Mouse (Mus musculus): ENCODE measurements at regions not wholly inside any gene's neighbourhood (a gene's known extent, or its start where the extent isn't known, plus 50 kb on each side); places are given as distances from the start of the nearest gene placed in this dataset.

GRCm38 (mm10) chr12:51108044-51108443 lies 239.8 kb upstream of the G2e3 start:
- Histone ChIP-seq H3K9me3 (ENCODE audit: control insufficient read depth, low read length) (no peaks in the 10 kb centered on the region), H3K9ac (ENCODE audit: low read depth, low read length) (no peak overlapping the region), H3K27ac (ENCODE audit: low read depth, low read length) (no peak overlapping the region), H3K4me3 (ENCODE audit: low read length) (no peak overlapping the region), H3K4me1 (ENCODE audit: control insufficient read depth, insufficient read depth, low read length) (peaks cover 4% of the 10 kb centered on the region; the same call in 1 of the 2 replicates), H3K27me3 (ENCODE audit: control insufficient read depth, insufficient read depth, low read length) (no peaks in the 10 kb centered on the region), H3K36me3 (ENCODE audit: control insufficient read depth, insufficient read depth, low read length) (no peaks in the 10 kb centered on the region), H3K4me2 (replicated peaks; ENCODE audit: low read depth, low read length) (no peak overlapping the region)
- WGBS: 86% methylated on average over 5 of the region's 5 CpGs
- no peak for ATAC-seq (ENCODE audit: low FRiP score, low TSS enrichment)

- H3K9me3 ChIP-seq (ENCODE audit: control insufficient read depth, low read length): no peaks in the 10 kb centered on the region
- WGBS: 82% methylated on average over 4 of the region's 4 CpGs
Observed at GRCm38 (mm10) chr12:51103541-51104042, 244.3 kb upstream of the G2e3 start.

GRCm38 (mm10) chr12:51101636-51102035 lies 246.2 kb upstream of the G2e3 start:
- H3K27me3 ChIP-seq (ENCODE audit: control insufficient read depth, insufficient read depth, low read length): no peaks in the 10 kb centered on the region
- H3K27ac ChIP-seq (ENCODE audit: low read depth, low read length): no peak overlapping the region
- no peaks in the 10 kb centered on the region for H3K4me1 ChIP-seq (ENCODE audit: control insufficient read depth, insufficient read depth, low read length)
- no peaks in the 10 kb centered on the region for H3K9me3 ChIP-seq (ENCODE audit: control insufficient read depth, low read length)
- H3K9ac ChIP-seq (ENCODE audit: low read depth, low read length): no peak overlapping the region
- ATAC-seq (ENCODE audit: low FRiP score, low TSS enrichment): no peak
- no peak overlapping the region for H3K4me3 ChIP-seq (ENCODE audit: low read length)
- no peak overlapping the region for H3K4me2 ChIP-seq (replicated peaks; ENCODE audit: low read depth, low read length)
- no peaks in the 10 kb centered on the region for H3K36me3 ChIP-seq (ENCODE audit: control insufficient read depth, insufficient read depth, low read length)
- WGBS: 71% methylated on average over 6 of the region's 6 CpGs

More at GRCm38 (mm10) chr12:51103541-51104042, 244.3 kb upstream of the G2e3 start:
- Histone ChIP-seq H3K36me3 (ENCODE audit: control insufficient read depth, insufficient read depth, low read length) (no peaks in the 10 kb centered on the region), H3K27me3 (ENCODE audit: control insufficient read depth, insufficient read depth, low read length) (no peaks in the 10 kb centered on the region), H3K27ac (ENCODE audit: low read depth, low read length) (no peak overlapping the region), H3K4me2 (replicated peaks; ENCODE audit: low read depth, low read length) (no peak overlapping the region), H3K4me3 (ENCODE audit: low read length) (no peak overlapping the region), H3K4me1 (ENCODE audit: control insufficient read depth, insufficient read depth, low read length) (no peaks in the 10 kb centered on the region), H3K9ac (ENCODE audit: low read depth, low read length) (no peak overlapping the region)
- ATAC-seq (ENCODE audit: low FRiP score, low TSS enrichment): no peak

GRCm38 (mm10) chr12:51100868-51101267 lies 247.0 kb upstream of the G2e3 start:
- peak; percentile 66 for ATAC-seq (ENCODE audit: low FRiP score, low TSS enrichment)
- Histone ChIP-seq H3K4me1 (ENCODE audit: control insufficient read depth, insufficient read depth, low read length) (no peaks in the 10 kb centered on the region), H3K27me3 (ENCODE audit: control insufficient read depth, insufficient read depth, low read length) (no peaks in the 10 kb centered on the region), H3K36me3 (ENCODE audit: control insufficient read depth, insufficient read depth, low read length) (no peaks in the 10 kb centered on the region), H3K4me3 (ENCODE audit: low read length) (no peak overlapping the region), H3K27ac (ENCODE audit: low read depth, low read length) (no peak overlapping the region), H3K4me2 (replicated peaks; ENCODE audit: low read depth, low read length) (no peak overlapping the region), H3K9me3 (ENCODE audit: control insufficient read depth, low read length) (no peaks in the 10 kb centered on the region), H3K9ac (ENCODE audit: low read depth, low read length) (no peak overlapping the region)
- WGBS: 65% methylated on average over 5 of the region's 5 CpGs

GRCm38 (mm10) chr12:51095974-51096373 lies 251.9 kb upstream of the G2e3 start:
- H3K9ac ChIP-seq (ENCODE audit: low read depth, low read length): no peak overlapping the region
- ATAC-seq (ENCODE audit: low FRiP score, low TSS enrichment): no peak
- no peaks in the 10 kb centered on the region for H3K36me3 ChIP-seq (ENCODE audit: control insufficient read depth, insufficient read depth, low read length)
- H3K4me1 ChIP-seq (ENCODE audit: control insufficient read depth, insufficient read depth, low read length): no peaks in the 10 kb centered on the region
- H3K27ac ChIP-seq (ENCODE audit: low read depth, low read length): no peak overlapping the region
- H3K9me3 ChIP-seq (ENCODE audit: control insufficient read depth, low read length): no peaks in the 10 kb centered on the region
- H3K27me3 ChIP-seq (ENCODE audit: control insufficient read depth, insufficient read depth, low read length): no peaks in the 10 kb centered on the region
- no peak overlapping the region for H3K4me3 ChIP-seq (ENCODE audit: low read length)
- WGBS: 66% methylated on average over 4 of the region's 4 CpGs
- H3K4me2 ChIP-seq (replicated peaks; ENCODE audit: low read depth, low read length): no peak overlapping the region

- Histone ChIP-seq H3K27me3 (ENCODE audit: control insufficient read depth, insufficient read depth, low read length) (no peaks in the 10 kb centered on the region), H3K27ac (ENCODE audit: low read depth, low read length) (no peak overlapping the region), H3K4me2 (replicated peaks; ENCODE audit: low read depth, low read length) (no peak overlapping the region), H3K36me3 (ENCODE audit: control insufficient read depth, insufficient read depth, low read length) (no peaks in the 10 kb centered on the region), H3K4me3 (ENCODE audit: low read length) (no peak overlapping the region), H3K4me1 (ENCODE audit: control insufficient read depth, insufficient read depth, low read length) (no peaks in the 10 kb centered on the region), H3K9ac (ENCODE audit: low read depth, low read length) (no peak overlapping the region), H3K9me3 (ENCODE audit: control insufficient read depth, low read length) (no peaks in the 10 kb centered on the region)
- no peak for ATAC-seq (ENCODE audit: low FRiP score, low TSS enrichment)
- WGBS: 80% methylated on average over 7 of the region's 7 CpGs
Observed at GRCm38 (mm10) chr12:51089324-51089723, 258.5 kb upstream of the G2e3 start.

- H3K9me3 ChIP-seq (ENCODE audit: control insufficient read depth, low read length): no peaks in the 10 kb centered on the region
- H3K27ac ChIP-seq (ENCODE audit: low read depth, low read length): no peak overlapping the region
- H3K36me3 ChIP-seq (ENCODE audit: control insufficient read depth, insufficient read depth, low read length): no peaks in the 10 kb centered on the region
- H3K4me2 ChIP-seq (replicated peaks; ENCODE audit: low read depth, low read length): no peak overlapping the region
- no peak for ATAC-seq (ENCODE audit: low FRiP score, low TSS enrichment)
- no peaks in the 10 kb centered on the region for H3K27me3 ChIP-seq (ENCODE audit: control insufficient read depth, insufficient read depth, low read length)
- H3K4me3 ChIP-seq (ENCODE audit: low read length): no peak overlapping the region
- H3K4me1 ChIP-seq (ENCODE audit: control insufficient read depth, insufficient read depth, low read length): no peaks in the 10 kb centered on the region
- no peak overlapping the region for H3K9ac ChIP-seq (ENCODE audit: low read depth, low read length)
- WGBS: 78% methylated on average over 8 of the region's 8 CpGs
Observed at GRCm38 (mm10) chr12:51081809-51082208, 266.1 kb upstream of the G2e3 start.

GRCm38 (mm10) chr12:51073503-51073902 lies 274.4 kb upstream of the G2e3 start:
- Histone ChIP-seq H3K27me3 (ENCODE audit: control insufficient read depth, insufficient read depth, low read length) (no peaks in the 10 kb centered on the region), H3K27ac (ENCODE audit: low read depth, low read length) (no peak overlapping the region), H3K36me3 (ENCODE audit: control insufficient read depth, insufficient read depth, low read length) (no peaks in the 10 kb centered on the region), H3K4me1 (ENCODE audit: control insufficient read depth, insufficient read depth, low read length) (no peaks in the 10 kb centered on the region), H3K9ac (ENCODE audit: low read depth, low read length) (no peak overlapping the region), H3K4me2 (replicated peaks; ENCODE audit: low read depth, low read length) (no peak overlapping the region), H3K9me3 (ENCODE audit: control insufficient read depth, low read length) (no peaks in the 10 kb centered on the region), H3K4me3 (ENCODE audit: low read length) (no peak overlapping the region)
- WGBS: 76% methylated on average over 1 of the region's 1 CpGs
- ATAC-seq (ENCODE audit: low FRiP score, low TSS enrichment): no peak

- Histone ChIP-seq H3K4me3 (ENCODE audit: low read length) (no peak overlapping the region), H3K4me2 (replicated peaks; ENCODE audit: low read depth, low read length) (no peak overlapping the region)
- 94% methylated on average over 3 of the region's 3 CpGs for WGBS
Observed at GRCm38 (mm10) chr12:51060931-51061330, 286.9 kb upstream of the G2e3 start.

More at GRCm38 (mm10) chr12:51060931-51061330, 286.9 kb upstream of the G2e3 start:
- Histone ChIP-seq H3K9me3 (ENCODE audit: control insufficient read depth, low read length) (no peaks in the 10 kb centered on the region), H3K27me3 (ENCODE audit: control insufficient read depth, insufficient read depth, low read length) (no peaks in the 10 kb centered on the region), H3K27ac (ENCODE audit: low read depth, low read length) (no peak overlapping the region), H3K4me1 (ENCODE audit: control insufficient read depth, insufficient read depth, low read length) (no peaks in the 10 kb centered on the region), H3K9ac (ENCODE audit: low read depth, low read length) (no peak overlapping the region), H3K36me3 (ENCODE audit: control insufficient read depth, insufficient read depth, low read length) (no peaks in the 10 kb centered on the region)
- ATAC-seq (ENCODE audit: low FRiP score, low TSS enrichment): no peak

All from kidney, embryonic 14.5 days (tissue).